Mouse (Mus musculus) urinary bladder, postnatal 4 days (tissue): ENCODE measurements around the gene Tbx5.
"Not testable (repeated sequence)": the region's sequence is repeated elsewhere in the genome, so short reads cannot be mapped to it uniquely, and the experiment has no call there.

Experiments used
- DNase-seq, 2 experiments: peaks; one replicate each; pipeline ENCODE4 v3.0.0; 2021 to 2022; ENCODE audit warnings: low spot score in 2 of 2

Tbx5 gene

GRCm38 (mm10) chr5:119842701-119843393 lies 10.4 kb downstream of the Tbx5 start:
- no peak for DNase-seq

DNA sequence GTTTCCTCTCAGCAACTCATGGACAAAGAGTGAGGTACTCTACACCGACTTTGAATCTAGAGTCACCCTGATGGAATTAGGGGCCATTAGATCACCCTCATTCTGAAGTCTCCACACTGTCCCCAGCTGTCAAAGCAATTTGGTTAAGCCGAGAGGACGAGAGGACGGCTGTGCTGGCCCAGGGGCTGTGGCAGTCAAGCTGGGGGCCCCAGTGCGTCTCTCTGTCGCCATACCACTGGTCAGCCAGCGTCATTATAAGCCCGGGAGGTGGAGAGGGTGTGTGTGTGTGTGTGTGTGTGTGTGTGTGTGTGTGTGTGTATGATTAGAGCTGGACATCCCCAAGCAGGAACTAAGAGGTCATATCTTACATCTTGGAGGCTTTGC lies 10.9 kb downstream of the Tbx5 start:
- no peak for DNase-seq

DNA sequence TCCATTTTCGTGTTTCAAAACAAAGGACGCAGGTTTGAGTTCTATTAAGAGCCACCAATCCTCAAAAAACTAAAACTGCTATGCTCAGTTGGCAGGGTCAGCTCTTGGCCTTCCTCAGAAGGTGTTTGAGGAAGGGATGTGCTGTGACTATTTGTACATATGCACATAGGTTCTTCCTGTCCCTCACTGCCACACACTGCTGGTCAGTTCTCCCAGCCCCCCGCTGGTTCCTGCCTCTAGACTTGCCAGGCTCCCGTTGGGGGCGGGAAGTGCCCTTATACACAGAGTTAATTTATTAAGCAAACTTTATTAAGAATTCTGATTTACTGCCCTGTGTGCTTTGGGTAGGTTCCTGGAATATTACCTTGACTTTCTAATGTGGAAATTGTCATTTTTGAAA lies 11.9 kb downstream of the Tbx5 start:
- no peak for DNase-seq

DNA sequence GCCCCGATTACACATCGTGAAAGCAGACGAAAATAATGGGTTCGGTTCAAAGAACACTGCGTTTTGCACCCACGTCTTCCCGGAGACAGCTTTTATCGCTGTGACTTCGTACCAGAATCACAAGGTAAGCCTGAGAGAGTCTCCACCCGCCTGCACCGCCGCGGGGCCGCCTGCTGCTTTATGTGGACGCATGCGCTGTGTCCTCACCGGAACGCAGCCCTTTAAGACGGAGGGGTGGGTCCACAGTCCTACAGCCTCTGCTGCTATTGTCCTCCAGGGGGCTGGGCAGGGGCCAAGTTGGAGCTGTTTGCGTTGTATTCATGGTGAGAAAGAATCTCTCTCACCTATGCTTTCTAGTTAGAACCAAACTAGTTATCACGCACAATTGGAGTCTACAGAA lies 12.5 kb downstream of the Tbx5 start:
- DNase-seq = peak; percentile 28 to 62

GRCm38 (mm10) chr5:119857052-119857451 lies 24.6 kb downstream of the Tbx5 start:
- DNase-seq = no peak

GRCm38 (mm10) chr5:119861301-119861700 lies 28.8 kb downstream of the Tbx5 start:
- DNase-seq = no peak

DNA sequence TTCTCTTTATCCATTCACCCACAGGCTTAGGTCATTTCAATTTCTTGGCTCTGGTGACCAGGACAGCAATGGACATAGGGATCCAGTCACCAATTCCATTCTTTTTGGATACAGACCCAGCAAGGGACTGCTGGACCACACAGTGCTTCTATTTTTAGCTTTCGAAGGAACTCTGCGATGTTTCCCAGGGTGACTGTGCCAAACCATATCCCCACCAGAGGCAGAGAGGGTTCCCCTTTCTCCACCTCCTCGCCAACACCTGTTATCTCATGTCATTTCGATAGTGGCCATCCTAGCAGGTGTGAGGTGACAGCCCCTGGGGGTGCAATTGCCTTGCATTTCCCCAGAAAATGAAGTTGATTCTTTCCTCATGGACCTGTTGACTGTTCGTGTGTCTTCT lies 30.0 kb downstream of the Tbx5 start:
- no peak for DNase-seq

- no peak for DNase-seq
Observed at GRCm38 (mm10) chr5:119866277-119867235, 34.1 kb downstream of the Tbx5 start.

- DNase-seq = no peak
Observed at GRCm38 (mm10) chr5:119867986-119868385, 35.5 kb downstream of the Tbx5 start.

DNA sequence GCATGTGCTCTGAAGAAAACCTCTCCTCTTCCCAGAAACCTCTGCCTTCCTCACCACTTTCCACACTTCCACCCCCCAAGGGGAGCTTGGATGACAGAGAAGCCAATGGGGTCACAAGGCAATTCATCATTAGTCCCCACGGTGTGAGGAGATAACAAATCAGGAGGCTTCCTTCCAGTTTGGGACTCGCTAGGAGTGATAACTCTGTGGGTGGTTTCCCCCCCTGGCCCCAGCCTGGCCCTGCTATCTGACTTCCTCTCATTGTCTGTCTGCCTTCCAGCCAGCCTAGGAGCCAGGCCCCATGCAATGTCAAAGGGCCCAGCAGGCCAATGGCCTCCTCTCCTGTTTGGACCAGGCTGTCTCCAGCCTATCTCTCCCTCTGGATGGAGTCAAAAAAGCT lies 43.0 kb downstream of the Tbx5 start:
- DNase-seq = no peak

GRCm38 (mm10) chr5:119877185-119877584 lies 44.7 kb downstream of the Tbx5 start:
- peak in 1 of 2 experiments; percentile 29 for DNase-seq

DNA sequence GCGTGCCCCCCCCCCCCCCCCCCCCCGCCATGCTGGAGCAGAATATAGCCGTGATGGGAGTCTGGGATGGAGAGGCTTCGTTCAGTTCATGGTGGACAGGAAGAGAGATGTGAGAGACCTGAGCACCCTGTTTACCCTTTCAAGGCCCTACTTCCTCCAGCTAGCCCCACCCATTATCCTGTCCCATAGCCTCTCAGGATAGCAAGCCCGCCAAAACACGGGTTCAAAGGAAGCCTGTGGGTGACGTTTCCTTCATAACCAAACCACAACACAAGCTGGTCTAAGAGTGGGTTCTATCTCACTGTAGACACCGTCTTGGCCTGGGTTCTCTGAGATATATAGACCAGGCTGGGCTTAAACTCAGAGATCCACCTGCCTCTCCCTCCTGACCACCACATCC lies 53.1 kb downstream of the Tbx5 start:
- no peak for DNase-seq

- DNase-seq = no peak
Observed at GRCm38 (mm10) chr5:119887381-119887780, 54.9 kb downstream of the Tbx5 start.

- no peak for DNase-seq
Observed at GRCm38 (mm10) chr5:119891960-119892359, 59.5 kb downstream of the Tbx5 start.

DNA sequence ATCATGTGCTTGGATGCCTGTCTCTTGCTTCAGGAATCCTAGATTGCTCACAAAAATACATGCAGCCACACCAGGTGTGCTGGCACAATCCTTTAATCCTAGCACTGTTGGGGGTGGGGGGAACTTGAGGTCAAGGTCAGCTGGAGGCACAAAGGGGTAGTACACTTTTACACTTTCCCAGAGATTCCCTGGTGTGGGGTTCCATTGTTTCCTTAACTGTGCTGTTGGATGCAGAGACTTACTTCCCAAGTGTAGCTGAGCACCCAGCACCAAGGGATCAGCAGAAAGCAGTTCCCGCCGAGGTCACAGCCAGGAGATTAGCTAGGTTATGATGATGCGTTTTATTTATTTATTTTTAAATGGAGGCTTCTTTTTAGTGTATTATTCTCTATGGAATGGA lies 60.6 kb downstream of the Tbx5 start:
- no peak for DNase-seq

DNA sequence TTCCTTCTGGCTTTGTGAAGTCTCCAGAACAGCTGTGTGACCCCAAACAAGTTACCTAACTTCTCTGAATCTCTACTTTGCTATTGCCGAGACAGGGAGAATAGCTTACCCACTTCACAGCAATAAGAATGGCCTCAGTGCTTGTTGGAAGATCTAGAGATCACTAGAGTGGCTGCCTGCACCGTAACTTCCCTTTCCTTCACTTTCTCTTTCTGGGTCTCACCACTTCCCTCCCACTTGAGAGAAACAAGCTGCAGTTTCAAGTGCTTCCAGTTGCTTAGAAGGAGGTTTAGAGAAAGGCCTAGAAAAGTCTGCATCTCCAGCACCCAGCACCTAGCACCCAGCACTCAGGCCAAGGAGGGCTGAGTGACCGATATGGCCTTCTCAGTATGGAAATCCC lies 64.1 kb downstream of the Tbx5 start:
- DNase-seq = no peak

GRCm38 (mm10) chr5:119916551-119917171 lies 84.2 kb downstream of the Tbx5 start:
- no peak for DNase-seq

DNA sequence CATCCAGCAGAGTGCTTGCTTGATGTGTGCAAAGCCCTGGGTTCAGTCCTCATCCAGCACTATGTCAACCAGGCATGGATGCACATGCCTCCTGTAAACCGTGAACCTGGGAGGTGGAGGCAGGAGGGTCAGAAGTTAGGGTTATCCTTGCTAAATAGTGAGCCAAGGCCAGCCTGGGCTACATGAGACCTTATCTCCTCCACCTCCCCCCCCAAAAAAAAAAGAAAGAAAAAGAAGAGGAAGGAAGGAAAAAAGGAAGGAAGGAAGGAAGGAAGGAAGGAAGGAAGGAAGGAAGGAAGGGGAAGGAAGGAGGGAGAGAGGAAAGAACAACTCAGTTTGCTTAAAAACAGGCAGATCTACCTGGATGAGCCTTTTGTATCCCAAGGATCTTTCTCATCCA lies 85.9 kb downstream of the Tbx5 start:
- not testable (repeated sequence) for DNase-seq

DNA sequence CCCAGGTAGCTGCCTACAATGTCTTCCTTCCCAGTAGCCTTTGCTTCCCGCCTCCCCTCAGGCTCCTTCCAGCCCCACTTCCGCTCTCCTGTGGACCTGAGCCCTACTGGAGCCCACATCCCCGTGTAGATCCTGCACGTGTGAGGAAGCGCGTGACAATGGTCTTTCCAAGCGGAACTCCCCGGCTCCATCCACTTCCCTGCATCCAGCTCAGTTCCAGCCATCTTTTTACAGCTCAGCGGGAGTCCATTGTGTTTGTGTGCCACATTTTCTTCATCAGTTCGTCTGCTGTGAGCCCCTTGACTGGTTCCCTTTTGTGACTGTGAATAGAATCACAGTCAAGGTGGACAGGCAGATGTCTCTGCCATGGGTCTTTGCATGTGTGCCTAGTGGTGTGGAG lies 88.5 kb downstream of the Tbx5 start:
- DNase-seq = no peak

GRCm38 (mm10) chr5:119922229-119922628 lies 89.8 kb downstream of the Tbx5 start:
- no peak for DNase-seq
